In the genomic region with DNA sequence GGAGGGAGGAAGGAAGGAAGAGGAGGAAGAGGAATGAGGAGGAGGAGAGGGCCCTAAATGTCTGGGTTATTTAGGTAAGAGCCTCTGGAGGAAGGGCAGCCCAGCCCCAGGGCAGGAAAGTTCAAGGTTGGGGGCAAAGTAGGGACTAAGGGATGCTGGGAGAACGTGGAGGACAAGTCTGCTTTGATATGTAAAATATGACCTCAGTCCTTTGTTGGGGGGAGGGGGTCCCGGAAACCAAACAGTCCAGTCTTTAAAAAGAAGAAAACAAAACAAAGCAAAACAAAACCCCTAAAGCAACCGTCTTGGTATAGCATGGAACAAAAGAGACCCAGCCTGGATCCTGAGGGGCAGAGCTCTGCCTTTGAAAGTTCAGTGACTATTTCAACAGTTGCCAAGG, we compare ENCODE assay signal across 29 mouse cellular contexts. TPM values are rescaled to one million over a fixed set of nuclear protein-coding genes. Genes with fewer than 3 reads are reported as not detected.
DNase-seq lines count a peak whose midpoint lies in the region; ATAC-seq and TF ChIP-seq lines count a peak whose summit lies in the region.
"Had no signal": no experiment of that assay in that cellular context is flagged by ENCODE, and none has a peak within 500 bp of the region (broad histone marks: within the 10 kb centered on the region; RNA-seq: fewer than 3 reads in every experiment).

No protein-coding gene starts in this region.

- peaks cover 4% of the 10 kb centered on the region for H3K4me1 ChIP-seq in intestine, embryonic 16.5 days (ENCODE audit: control insufficient read depth, insufficient read depth, low read length)
- no peaks in the 10 kb centered on the region for H3K4me1 ChIP-seq in intestine, postnatal 0 days (replicated peaks; ENCODE audit: control insufficient read depth, insufficient read depth, low read length)
- peaks cover 11% of the 10 kb centered on the region for H3K4me1 ChIP-seq in ES-Bruce4 (ENCODE audit: control insufficient read depth, insufficient read depth, low read length)

- no peak for TF ChIP-seq CTCF in intestine, postnatal 0 days (IDR thresholded peaks at IDR 0.05; ENCODE audit: low read depth)
- TF ChIP-seq CTCF in ES-Bruce4 (IDR thresholded peaks at IDR 0.05; ENCODE audit: low read depth, low read length): no peak

- 0 out of 2 replicates have a peak overlapping the region, but pooled peaks have one; percentile 7 for H3K9ac ChIP-seq in intestine, embryonic 16.5 days (ENCODE audit: low read depth, low read length)
- no peak overlapping the region for H3K9ac ChIP-seq in intestine, postnatal 0 days (ENCODE audit: low read depth, low read length)
- peak overlapping the region; percentile 58 for H3K9ac ChIP-seq in ES-Bruce4 (ENCODE audit: low read depth, poor library complexity, severe bottlenecking)
- H3K9ac ChIP-seq: embryonic facial prominence, embryonic 12.5 days; forebrain, postnatal 0 days; heart, embryonic 15.5 days; hindbrain, embryonic 13.5 days; kidney, embryonic 15.5 days; limb, embryonic 15.5 days; liver, embryonic 13.5 days had no signal

- no peak overlapping the region for H3K4me2 ChIP-seq in intestine, embryonic 16.5 days (ENCODE audit: low read depth, low read length)
- no peak overlapping the region for H3K4me2 ChIP-seq in intestine, postnatal 0 days (replicated peaks; ENCODE audit: low read depth)
- H3K4me2 ChIP-seq: embryonic facial prominence, embryonic 12.5 days; heart, embryonic 15.5 days; hindbrain, embryonic 13.5 days; kidney, embryonic 15.5 days; limb, embryonic 15.5 days; liver, embryonic 13.5 days had no signal

- no peak for ATAC-seq in intestine, embryonic 16.5 days
- no peak for ATAC-seq in intestine, postnatal 0 days
- ATAC-seq: forebrain, postnatal 0 days; lung, postnatal 0 days had no signal

- no peaks in the 10 kb centered on the region for H3K27me3 ChIP-seq in intestine, embryonic 16.5 days (replicated peaks; ENCODE audit: control insufficient read depth, insufficient read depth, low read length)
- H3K27me3 ChIP-seq in intestine, postnatal 0 days (replicated peaks; ENCODE audit: control insufficient read depth, insufficient read depth, low read length): no peaks in the 10 kb centered on the region
- H3K27me3 ChIP-seq in ES-Bruce4 (ENCODE audit: control insufficient read depth, insufficient read depth, low read length, poor library complexity, severe bottlenecking): no peaks in the 10 kb centered on the region
- H3K27me3 ChIP-seq: embryonic facial prominence, embryonic 12.5 days; heart, embryonic 15.5 days; hindbrain, embryonic 13.5 days; kidney, embryonic 15.5 days; limb, embryonic 15.5 days; megakaryocyte, embryonic 14.5 days had no signal

- 42% methylated on average over 3 of the region's 3 CpGs for WGBS in intestine, embryonic 16.5 days
- WGBS in intestine, postnatal 0 days: 68% methylated on average over 3 of the region's 3 CpGs

- H3K9me3 ChIP-seq in intestine, embryonic 16.5 days (ENCODE audit: control insufficient read depth, low read length): no peaks in the 10 kb centered on the region
- no peaks in the 10 kb centered on the region for H3K9me3 ChIP-seq in intestine, postnatal 0 days (ENCODE audit: control insufficient read depth)
- H3K9me3 ChIP-seq in ES-Bruce4 (replicated peaks; ENCODE audit: control insufficient read depth, insufficient read depth, low read length, poor library complexity, severe bottlenecking): no peaks in the 10 kb centered on the region
- H3K9me3 ChIP-seq: embryonic facial prominence, embryonic 12.5 days; heart, embryonic 10.5 days; heart, embryonic 15.5 days; hindbrain, embryonic 13.5 days; kidney, embryonic 15.5 days; limb, embryonic 15.5 days; liver, embryonic 13.5 days; megakaryocyte, embryonic 14.5 days had no signal

- no peaks in the 10 kb centered on the region for H3K36me3 ChIP-seq in intestine, embryonic 16.5 days (ENCODE audit: control insufficient read depth, insufficient read depth, low read length)
- no peaks in the 10 kb centered on the region for H3K36me3 ChIP-seq in intestine, postnatal 0 days (ENCODE audit: control insufficient read depth, insufficient read depth)
- no peaks in the 10 kb centered on the region for H3K36me3 ChIP-seq in ES-Bruce4 (ENCODE audit: control insufficient read depth, insufficient read depth, low read length, poor library complexity, severe bottlenecking)
- H3K36me3 ChIP-seq: embryonic facial prominence, embryonic 12.5 days; heart, embryonic 10.5 days; heart, embryonic 15.5 days; hindbrain, embryonic 13.5 days; kidney, embryonic 15.5 days; limb, embryonic 15.5 days; liver, embryonic 13.5 days had no signal

- TF ChIP-seq EP300 in ES-Bruce4 (IDR thresholded peaks at IDR 0.05; ENCODE audit: insufficient read depth, low read depth, low read length): peak; percentile 100

- no peak overlapping the region for H3K27ac ChIP-seq in intestine, embryonic 16.5 days (ENCODE audit: low read length)
- H3K27ac ChIP-seq in intestine, postnatal 0 days (ENCODE audit: low read depth, low read length): no peak overlapping the region
- H3K27ac ChIP-seq in ES-Bruce4 (ENCODE audit: insufficient read depth, low read length): peak overlapping the region; percentile 100
- H3K27ac ChIP-seq: embryonic facial prominence, embryonic 12.5 days; heart, embryonic 10.5 days; heart, embryonic 15.5 days; hindbrain, embryonic 13.5 days; kidney, embryonic 15.5 days; limb, embryonic 15.5 days; liver, embryonic 13.5 days had no signal

- H3K4me3 ChIP-seq in intestine, embryonic 16.5 days (ENCODE audit: low read length): no peak overlapping the region
- H3K4me3 ChIP-seq in intestine, postnatal 0 days (ENCODE audit: low read depth, low read length): no peak overlapping the region
- H3K4me3 ChIP-seq in ES-Bruce4 (ENCODE audit: low read depth, low read length): peak overlapping the region; percentile 23
- H3K4me3 ChIP-seq: embryonic facial prominence, embryonic 12.5 days; heart, embryonic 10.5 days; heart, embryonic 15.5 days; hindbrain, embryonic 13.5 days; kidney, embryonic 15.5 days; limb, embryonic 15.5 days; liver, embryonic 13.5 days; megakaryocyte, embryonic 14.5 days had no signal

- peak; percentile 30 for DNase-seq in adrenal gland, postnatal 14 days
- no peak for DNase-seq in adrenal gland, adult 8-10 months
- DNase-seq in ZHBTc4 (ENCODE audit: low read depth, low spot score): peak; percentile 94
- DNase-seq in right cerebral cortex, postnatal 14 days: no peak
- no peak for DNase-seq in urinary bladder, postnatal 36 days (ENCODE audit: low spot score in 2 of 2)
- DNase-seq: cerebellum, adult 11 months; cerebellum, adult 9-10 months; cerebellum, postnatal 36 days; forebrain, postnatal 0 days; gastrocnemius, postnatal 10 days; heart, postnatal 36 days; kidney, adult 18-20 months; kidney, postnatal 25 days; liver, embryonic 13.5 days; lung, adult 18-20 months; lung, postnatal 4 days; midbrain, embryonic 14.5 days; right cerebral cortex, adult 18-20 months had no signal

- TF ChIP-seq POLR2A in ES-Bruce4 (IDR thresholded peaks at IDR 0.05; ENCODE audit: insufficient read depth, low read length): peak; percentile 10

RNA-seq across cellular contexts. Expression of gene Txnrd1, which starts 24.4 kb away (rescaled TPM):
- total RNA-seq in adrenal gland, postnatal 14 days (2021): 106 and 115 TPM in 2 replicates
- total RNA-seq in adrenal gland, adult 8-10 months (2022): 100 to 1,000 TPM in 2 of 4 experiments, 10 to 100 TPM in 2; 75.8 to 107 (median 91.5) TPM
- 107 and 108 TPM in 2 replicates for polyA plus RNA-seq in intestine, embryonic 16.5 days (2015; fragmentation: Nextera tagmentation; extraction: Ambion mirVana)
- polyA plus RNA-seq in intestine, postnatal 0 days (2015; fragmentation: Nextera tagmentation; extraction: Ambion mirVana): 65.7 and 67.7 TPM in 2 replicates
- polyA plus RNA-seq in ES-Bruce4 (2011; ENCODE audit: insufficient read depth, insufficient read length, low read depth, missing spikeins): 260 and 284 TPM in 2 replicates

RNA-seq across cellular contexts. Expression of gene Nfyb, which starts 45.4 kb away (rescaled TPM):
- 20.3 and 25.2 TPM in 2 replicates for total RNA-seq in adrenal gland, postnatal 14 days (2021)
- total RNA-seq in adrenal gland, adult 8-10 months (2022): 10 to 100 TPM; 16.5 to 28.9 (median 24.6) TPM
- polyA plus RNA-seq in intestine, embryonic 16.5 days (2015; fragmentation: Nextera tagmentation; extraction: Ambion mirVana): 31.4 and 34.7 TPM in 2 replicates
- polyA plus RNA-seq in intestine, postnatal 0 days (2015; fragmentation: Nextera tagmentation; extraction: Ambion mirVana): 19.8 and 20.2 TPM in 2 replicates
- polyA plus RNA-seq in ES-Bruce4 (2011; ENCODE audit: insufficient read depth, insufficient read length, low read depth, missing spikeins): 101 and 114 TPM in 2 replicates

RNA-seq across cellular contexts. Expression of gene Eid3, which starts 57.1 kb away (rescaled TPM):
- 2.3 and 3.0 TPM in 2 replicates for total RNA-seq in adrenal gland, postnatal 14 days (2021)
- total RNA-seq in adrenal gland, adult 8-10 months (2022): 1 to 10 TPM; 1.5 to 3.5 (median 3.0) TPM
- 0.20 and 0.23 TPM in 2 replicates for polyA plus RNA-seq in intestine, embryonic 16.5 days (2015; fragmentation: Nextera tagmentation; extraction: Ambion mirVana)
- polyA plus RNA-seq in intestine, postnatal 0 days (2015; fragmentation: Nextera tagmentation; extraction: Ambion mirVana): 0.17 and 0.38 TPM in 2 replicates
- polyA plus RNA-seq in ES-Bruce4 (2011; ENCODE audit: insufficient read depth, insufficient read length, low read depth, missing spikeins): 12.7 and 13.9 TPM in 2 replicates
- polyA plus RNA-seq: lung, postnatal 0 days had no signal

Comparison
In these comparisons a context has a peak if more than half of its experiments do, and no peak if none do; other contexts are left out.
1. DNase-seq: peak in adrenal gland, postnatal 14 days (single experiment) and ZHBTc4 (single experiment); none in adrenal gland, adult 8-10 months (single experiment), right cerebral cortex, postnatal 14 days (single experiment) and urinary bladder, postnatal 36 days (0 of 2).